Mouse (Mus musculus) small intestine, adult 2 months (tissue): Measurements from ENCODE around the gene Ucn2. TPM values are rescaled to one million over a fixed set of nuclear protein-coding genes. Genes with fewer than 3 reads are reported as not detected.

Experiments
- H3K27ac ChIP-seq: fragments of 200-500 bp; 2 replicates; pipeline ENCODE4 v1.5.1; 2012; ENCODE audit warnings: low read depth, low read length, control low read depth, inconsistent platforms; ENCODE audit not compliant: insufficient read depth
- H3K27me3 ChIP-seq: fragments of 200-500 bp; 2 replicates; pipeline ENCODE4 v1.6.1; 2012; ENCODE audit warnings: mild to moderate bottlenecking, moderate library complexity, low read length, inconsistent platforms; ENCODE audit not compliant: control insufficient read depth, insufficient read depth
- H3K36me3 ChIP-seq: fragments of 200-500 bp; 2 replicates; pipeline ENCODE4 v1.6.1; 2012; ENCODE audit warnings: mild to moderate bottlenecking, low read length, control low read depth, inconsistent platforms; ENCODE audit not compliant: control insufficient read depth, insufficient read depth
- H3K4me1 ChIP-seq: fragments of 200-500 bp; 2 replicates; pipeline ENCODE4 v1.6.1; 2012; ENCODE audit warnings: low read length, inconsistent platforms, mixed read lengths; ENCODE audit not compliant: control insufficient read depth, insufficient read depth, insufficient read length
- H3K4me3 ChIP-seq: fragments of 200-500 bp; 2 replicates; pipeline ENCODE4 v1.5.1; 2012; ENCODE audit warnings: low read depth, mild to moderate bottlenecking, control low read depth, inconsistent platforms, low read length, moderate library complexity
- CTCF ChIP-seq: fragments of 200-500 bp; IDR thresholded peaks from 2 replicates; pipeline ENCODE4 v1.5.1; 2012; ENCODE audit warnings: low read depth, mild to moderate bottlenecking, control low read depth, inconsistent platforms, low read length, moderate library complexity, mixed read lengths; ENCODE audit not compliant: insufficient replicate concordance, insufficient read length; ENCODE audit errors: extremely low read depth
- POLR2A ChIP-seq: fragments of 200-500 bp; IDR thresholded peaks from 2 replicates; pipeline ENCODE4 v1.6.1; 2012; ENCODE audit warnings: low read depth, mild to moderate bottlenecking, control low read depth, inconsistent platforms, low read length, moderate library complexity
- WGBS: fragments of 180-500 bp; shearing (Covaris S2); methylation state at CpG from one replicate; pipeline ENCODE4 v1.1.7; 2018; 5-methylcytosine and 5-hydroxymethylcytosine counted together
- polyA plus RNA-seq: library from polyadenylated mRNA; depleted of rRNA; stranded (reverse); fragments of >200 nt; gene quantifications from 2 replicates; pipeline ENCODE4 v1.2.3, GENCODE M21; 2012

Gene Ucn2
- polyA plus RNA-seq, 1 experiment, result 0.23 TPM

DNA sequence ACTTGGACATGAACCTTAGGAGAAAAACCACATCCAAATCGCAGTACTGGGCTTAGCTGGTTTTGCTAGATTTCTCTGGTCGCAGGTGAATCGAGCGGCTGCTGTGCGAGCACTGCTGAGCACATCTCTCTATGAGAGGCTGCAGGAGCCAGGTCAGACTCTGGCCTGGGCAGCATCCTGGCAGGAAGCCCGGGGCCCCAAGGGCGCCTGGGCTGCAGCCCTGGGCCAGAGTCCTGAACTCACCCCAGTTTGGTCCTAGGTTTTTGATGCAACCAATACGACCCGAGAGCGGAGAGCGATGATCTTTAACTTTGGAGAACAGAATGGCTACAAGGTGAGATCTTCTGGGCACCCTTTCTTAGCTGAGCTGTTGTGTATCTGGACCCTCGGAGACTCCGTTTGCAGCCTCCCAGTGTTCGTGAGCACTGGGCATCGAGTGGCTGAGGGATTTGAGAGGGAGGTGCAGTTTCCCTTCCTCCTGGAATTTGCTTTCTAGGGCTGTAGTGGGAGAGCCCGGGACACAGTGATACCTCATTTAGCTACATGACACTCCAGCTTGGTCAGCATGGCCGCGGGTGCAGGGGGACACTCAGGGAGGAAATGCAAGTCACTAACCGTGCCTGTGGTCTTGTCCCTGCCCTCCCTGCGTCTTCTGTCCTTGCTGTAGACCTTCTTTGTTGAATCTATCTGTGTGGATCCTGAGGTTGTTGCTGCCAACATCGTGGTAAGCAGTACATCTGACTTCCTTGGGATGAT is 21.4 kb downstream of the Ucn2 start:
- Histone ChIP-seq H3K36me3 (peaks cover 61% of the 10 kb centered on the region), H3K27me3 (no peaks in the 10 kb centered on the region), H3K27ac (no peak overlapping the region), H3K4me3 (no peak overlapping the region), H3K4me1 (0 out of 2 replicates have a peak, but pooled peaks cover 2% of the 10 kb centered on the region)
- WGBS, result 85% methylated on average over 21 of the region's 21 CpGs
- TF ChIP-seq CTCF (no peak), POLR2A (no peak)

DNA sequence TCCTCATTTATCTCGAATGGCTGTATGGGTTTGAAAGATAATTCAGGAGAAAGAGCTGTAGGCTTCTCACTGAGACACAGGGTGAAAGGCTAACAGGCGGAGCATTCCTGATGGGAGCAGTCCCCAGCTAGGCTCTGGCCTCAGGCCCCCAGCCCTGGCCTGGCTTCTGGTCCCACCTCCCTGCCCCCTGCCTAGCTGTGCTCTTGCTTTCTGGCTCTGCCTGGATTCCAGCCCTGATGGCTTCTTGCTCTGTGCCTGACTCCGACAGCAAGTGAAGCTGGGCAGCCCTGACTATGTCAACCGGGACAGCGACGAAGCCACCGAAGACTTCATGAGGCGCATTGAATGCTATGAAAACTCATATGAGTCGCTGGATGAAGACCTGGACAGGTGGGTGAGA is 22.3 kb downstream of the Ucn2 start:
- peaks cover 61% of the 10 kb centered on the region for H3K36me3 ChIP-seq
- 0 out of 2 replicates have a peak, but pooled peaks cover 2% of the 10 kb centered on the region for H3K4me1 ChIP-seq
- WGBS, result 93% methylated on average over 9 of the region's 9 CpGs
- H3K27ac ChIP-seq, result no peak overlapping the region
- TF ChIP-seq CTCF, result no peak
- TF ChIP-seq POLR2A, result no peak
- no peak overlapping the region for H3K4me3 ChIP-seq
- no peaks in the 10 kb centered on the region for H3K27me3 ChIP-seq

DNA sequence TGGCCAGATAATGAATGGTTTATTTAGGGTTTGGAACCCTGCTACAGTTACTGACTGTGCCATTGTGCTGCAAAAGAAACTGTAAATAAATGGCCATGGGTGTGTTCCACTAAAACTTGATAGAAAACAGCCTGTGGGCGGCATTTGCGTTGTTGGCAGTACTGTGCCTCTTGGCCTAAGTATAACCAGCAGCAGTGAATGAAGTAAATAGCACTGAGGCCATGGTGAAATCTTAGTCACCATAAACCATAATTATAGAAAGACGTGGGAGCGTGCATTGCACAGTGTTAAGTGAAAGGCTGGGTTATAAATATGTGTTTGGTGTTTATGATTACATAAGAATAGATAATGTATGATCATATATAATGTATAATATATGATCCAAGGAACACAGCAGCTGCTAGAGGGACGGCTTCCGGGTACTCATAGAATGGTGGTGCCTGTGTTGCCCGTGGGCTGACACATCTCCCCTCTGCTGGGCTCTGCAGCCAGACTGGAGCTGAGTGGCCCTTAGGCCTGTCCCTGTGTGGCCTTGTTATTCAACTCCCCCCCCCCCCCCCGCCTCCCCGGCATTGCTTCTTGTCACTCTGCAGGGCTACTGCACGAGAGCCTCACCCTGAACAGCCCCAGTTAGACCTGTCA is 23.3 kb downstream of the Ucn2 start:
- no peak overlapping the region for H3K4me3 ChIP-seq

DNA sequence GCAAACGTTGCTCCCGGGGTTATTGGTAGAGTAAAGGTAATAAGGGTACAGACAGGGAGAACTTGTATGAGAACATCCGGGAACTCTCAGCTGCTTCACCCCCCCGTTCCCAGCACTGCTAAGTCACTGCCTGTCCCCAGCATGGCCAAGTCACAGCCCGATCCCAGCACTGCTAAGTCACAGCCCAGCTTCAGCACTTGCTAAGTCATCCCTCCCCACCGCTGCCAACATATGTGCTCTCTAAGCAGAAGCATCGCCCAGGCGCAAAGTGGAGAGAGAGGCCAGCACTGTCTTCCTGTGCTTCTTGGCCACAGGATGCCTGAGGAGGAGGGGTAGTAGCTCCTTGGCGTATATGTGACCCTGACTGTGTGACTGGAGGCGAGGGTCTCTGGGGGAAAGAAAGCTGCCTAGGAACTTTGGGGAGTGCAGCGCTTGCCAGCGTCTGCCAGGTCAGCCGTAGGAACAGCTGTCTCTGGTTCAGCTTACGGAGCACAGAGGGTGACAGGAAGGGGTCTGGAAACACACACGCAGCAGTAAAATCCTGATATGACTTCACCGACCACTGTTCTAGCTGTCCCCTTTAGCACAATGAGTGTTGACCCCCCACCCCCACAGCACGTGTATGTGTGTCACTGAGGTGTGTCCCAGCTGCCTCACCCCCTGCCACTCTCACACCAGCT is 24.0 kb downstream of the Ucn2 start:
- Histone ChIP-seq H3K4me3 (no peak overlapping the region), H3K36me3 (peaks cover 59% of the 10 kb centered on the region), H3K4me1 (0 out of 2 replicates have a peak, but pooled peaks cover 2% of the 10 kb centered on the region), H3K27me3 (no peaks in the 10 kb centered on the region), H3K27ac (no peak overlapping the region)
- TF ChIP-seq CTCF (no peak), POLR2A (no peak)
- 69% methylated on average over 17 of the region's 17 CpGs for WGBS

More for the DNA sequence above, 23.3 kb downstream of the Ucn2 start:
- TF ChIP-seq POLR2A (no peak), CTCF (no peak)
- H3K36me3 ChIP-seq, result peaks cover 61% of the 10 kb centered on the region
- WGBS, result 74% methylated on average over 10 of the region's 10 CpGs
- 0 out of 2 replicates have a peak, but pooled peaks cover 2% of the 10 kb centered on the region for H3K4me1 ChIP-seq
- no peak overlapping the region for H3K27ac ChIP-seq
- no peaks in the 10 kb centered on the region for H3K27me3 ChIP-seq

DNA sequence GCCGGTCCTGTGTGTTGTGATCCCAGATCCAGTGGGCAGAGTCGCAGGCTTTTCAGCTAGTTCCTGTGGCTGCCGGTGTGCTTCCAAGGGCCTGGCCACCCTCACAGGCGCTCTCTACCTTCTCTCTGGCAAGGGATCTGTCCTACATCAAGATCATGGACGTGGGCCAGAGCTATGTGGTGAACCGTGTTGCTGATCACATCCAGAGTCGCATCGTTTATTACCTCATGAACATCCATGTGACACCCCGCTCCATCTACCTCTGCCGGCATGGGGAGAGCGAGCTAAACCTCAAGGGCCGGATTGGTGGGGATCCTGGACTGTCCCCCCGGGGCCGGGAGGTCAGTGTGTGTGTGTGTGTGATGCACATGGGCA is 24.5 kb downstream of the Ucn2 start:
- Histone ChIP-seq H3K27ac (no peak overlapping the region), H3K4me1 (0 out of 2 replicates have a peak, but pooled peaks cover 2% of the 10 kb centered on the region), H3K27me3 (no peaks in the 10 kb centered on the region), H3K36me3 (peaks cover 57% of the 10 kb centered on the region), H3K4me3 (no peak overlapping the region)
- TF ChIP-seq POLR2A (no peak), CTCF (no peak)
- 87% methylated on average over 14 of the region's 14 CpGs for WGBS

DNA sequence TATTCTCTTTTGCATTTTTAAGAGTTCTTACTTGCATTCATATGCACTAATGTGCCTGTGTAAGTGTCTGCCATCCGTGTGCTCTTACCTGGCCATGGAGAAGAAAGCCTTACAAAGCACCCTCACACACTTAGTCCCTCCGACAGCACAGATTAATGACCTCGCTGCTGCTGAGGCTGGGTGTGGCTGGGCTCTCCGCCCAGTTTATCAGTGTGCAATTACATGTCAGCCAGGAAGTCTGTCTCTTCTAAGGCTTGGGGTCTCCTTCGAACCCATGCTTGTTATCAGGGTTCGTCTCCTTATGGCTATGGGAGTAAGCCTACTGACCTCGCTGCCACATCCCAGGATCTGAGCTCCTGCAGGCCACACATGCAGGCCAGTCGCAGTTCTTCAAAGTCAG is 29.6 kb downstream of the Ucn2 start:
- TF ChIP-seq CTCF, result no peak
- no peak for TF ChIP-seq POLR2A
- H3K36me3 ChIP-seq, result peaks cover 29% of the 10 kb centered on the region
- 26% methylated on average over 8 of the region's 8 CpGs for WGBS

More for the DNA sequence above, 29.6 kb downstream of the Ucn2 start:
- H3K4me1 ChIP-seq, result peaks cover 3% of the 10 kb centered on the region; the same call in 1 of the 2 replicates
- H3K27me3 ChIP-seq, result no peaks in the 10 kb centered on the region
- H3K27ac ChIP-seq, result no peak overlapping the region
- H3K4me3 ChIP-seq, result no peak overlapping the region
